Mouse (Mus musculus): ENCODE results near the gene Hinfp.
"Not testable (repeated sequence)": the region's sequence is repeated elsewhere in the genome, so short reads cannot be mapped to it uniquely, and the experiment has no call there.

Hinfp gene

DNA sequence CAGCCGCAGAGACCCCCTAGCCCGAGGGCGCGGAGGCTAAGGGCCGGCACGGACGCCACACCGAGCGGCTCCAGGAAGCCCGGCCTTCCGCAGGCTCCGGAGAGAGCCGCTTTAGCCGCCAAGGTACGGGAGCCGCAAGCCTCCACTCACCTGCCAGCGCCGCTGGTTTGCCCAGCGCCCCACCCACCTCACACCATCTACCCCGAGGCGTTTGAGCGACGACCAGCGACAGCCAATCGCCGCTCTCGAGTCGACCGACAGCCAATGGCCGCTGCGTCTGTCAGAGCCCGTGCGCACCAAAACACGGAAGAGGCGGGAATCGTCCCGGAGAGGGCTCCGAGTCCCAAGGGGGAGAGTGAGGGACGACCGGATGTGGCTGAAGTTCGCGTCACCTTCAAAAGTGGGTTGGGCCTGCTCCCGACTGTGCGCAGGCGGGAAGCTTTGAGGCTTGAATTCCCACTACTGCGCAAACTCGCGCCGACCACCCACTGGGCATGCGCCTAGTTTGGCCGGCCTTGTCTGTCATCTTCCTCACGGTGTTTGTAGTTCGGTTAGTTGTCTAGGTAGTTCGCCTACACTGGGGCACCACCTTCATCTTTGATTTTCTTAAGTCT is at the start of gene Hinfp:
Gene Hinfp (minus strand): TSS at position 206 of the 614 bp plus-strand sequence.
- peak; percentile 99 for DNase-seq (ENCODE audit: low read depth)

GRCm38 (mm10) chr9:44353142-44353541 is 47.7 kb upstream of the Hinfp start:
- no peak for DNase-seq (ENCODE audit: low read depth)

DNA sequence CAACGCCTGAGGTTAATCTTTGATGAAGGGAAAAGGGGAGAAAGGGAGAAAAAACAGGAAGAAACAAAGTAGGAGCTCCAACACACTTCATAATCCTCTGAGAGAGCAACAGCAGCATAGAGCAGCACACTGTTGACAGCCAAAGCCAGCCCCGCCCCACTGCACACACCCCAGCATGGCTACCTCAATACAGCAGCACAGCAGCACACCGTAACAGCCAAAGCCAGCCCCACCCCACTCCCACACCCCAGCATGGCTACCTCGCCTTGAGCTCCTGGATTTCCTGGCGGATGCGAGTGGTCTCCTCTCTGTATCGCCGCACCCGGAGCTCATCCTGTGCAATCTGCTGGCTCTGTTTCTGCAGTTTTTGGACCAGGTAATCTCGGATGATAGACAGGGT is 46.9 kb upstream of the Hinfp start:
- DNase-seq (ENCODE audit: low read depth) = no peak

GRCm38 (mm10) chr9:44351396-44351795 is 45.9 kb upstream of the Hinfp start:
- no peak for DNase-seq (ENCODE audit: low read depth)

DNA sequence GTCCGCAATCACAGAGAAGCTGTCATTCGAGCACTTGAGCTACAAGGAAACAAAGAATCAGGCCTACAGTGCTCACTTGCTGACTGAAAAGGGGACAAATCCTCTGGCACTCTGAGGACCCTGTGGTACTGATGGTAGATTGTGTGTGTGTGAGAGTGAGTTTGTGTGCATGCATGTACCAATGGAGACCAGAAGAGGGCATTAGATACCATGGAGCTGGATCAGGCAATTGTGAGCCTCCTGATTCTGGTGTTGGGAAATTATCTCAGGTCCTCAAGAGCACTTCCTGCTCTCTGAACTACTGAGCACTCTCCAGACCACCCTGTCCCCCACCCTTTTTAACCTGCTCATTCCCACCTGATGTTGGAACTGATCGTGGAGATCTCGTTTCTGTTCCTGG is 43.1 kb upstream of the Hinfp start:
- DNase-seq (ENCODE audit: low read depth) = no peak

DNA sequence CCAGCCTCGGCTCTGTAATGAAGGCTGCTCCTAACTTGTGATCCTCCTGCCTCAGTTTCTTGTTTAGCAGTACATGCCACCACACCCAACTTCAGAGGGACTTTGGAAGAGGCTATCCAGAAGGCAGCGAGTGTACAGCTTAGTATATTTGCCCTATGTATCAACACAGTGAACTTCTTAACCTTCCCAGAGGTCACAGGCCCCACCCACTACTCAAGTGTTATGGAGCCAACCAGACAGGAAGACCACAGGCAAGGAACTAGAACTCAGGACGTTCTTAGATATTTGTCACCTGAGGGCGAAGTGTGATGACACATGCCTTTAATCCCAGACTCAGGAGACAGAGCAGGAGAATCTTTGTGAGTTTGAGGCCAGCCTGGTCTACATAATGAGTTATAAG is 42.1 kb upstream of the Hinfp start:
- DNase-seq (ENCODE audit: low read depth) = no peak

DNA sequence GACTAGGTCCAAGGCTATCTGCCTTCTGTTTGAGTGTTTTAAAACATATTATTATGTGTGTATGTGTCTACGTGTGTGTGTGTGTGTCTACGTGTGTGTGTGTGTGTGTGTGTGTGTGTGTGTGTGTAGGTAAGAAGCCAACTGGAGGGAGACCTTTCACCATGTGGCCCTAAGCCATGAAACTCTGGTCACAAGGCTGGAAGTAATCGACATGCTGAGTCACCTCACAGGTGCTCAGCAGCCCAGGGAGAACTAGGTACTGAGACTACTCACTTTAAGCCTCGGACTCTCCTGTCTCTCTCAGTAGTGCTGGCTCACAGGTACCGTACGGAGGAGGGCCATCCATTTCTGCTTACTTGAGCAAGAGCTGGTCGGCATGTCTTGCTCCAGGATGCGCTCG is 41.7 kb upstream of the Hinfp start:
- no peak for DNase-seq (ENCODE audit: low read depth)

- no peak for DNase-seq (ENCODE audit: low read depth)
Measured at GRCm38 (mm10) chr9:44345570-44346433, 40.3 kb upstream of the Hinfp start.

GRCm38 (mm10) chr9:44343781-44344421 is 38.4 kb upstream of the Hinfp start, which contains the start of gene Hmbs:
Hmbs (minus strand) TSS chr9:44344228.
- peak; percentile 93 for DNase-seq (ENCODE audit: low read depth)

GRCm38 (mm10) chr9:44343290-44343689 is 37.8 kb upstream of the Hinfp start:
- no peak for DNase-seq (ENCODE audit: low read depth)

DNA sequence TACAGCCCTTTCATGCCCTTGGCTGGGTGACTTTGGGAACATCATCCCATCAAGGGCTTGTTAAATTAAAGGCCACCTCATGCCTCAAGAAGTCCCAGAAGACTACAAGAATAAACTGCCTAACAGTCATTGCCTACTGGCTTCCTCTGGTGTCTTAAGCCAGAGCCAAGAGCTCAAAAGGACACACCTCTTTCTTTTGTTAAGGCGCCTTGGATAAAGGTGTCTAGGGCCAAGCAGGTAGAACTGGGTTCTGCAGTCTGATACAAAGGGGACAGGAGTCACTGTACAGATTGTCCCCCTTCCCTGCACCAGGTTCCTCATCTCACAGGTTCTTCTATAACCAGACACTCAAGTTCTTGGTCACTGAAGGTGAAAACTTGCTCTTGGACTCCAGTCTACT is 37.1 kb upstream of the Hinfp start:
- no peak for DNase-seq (ENCODE audit: low read depth)

DNA sequence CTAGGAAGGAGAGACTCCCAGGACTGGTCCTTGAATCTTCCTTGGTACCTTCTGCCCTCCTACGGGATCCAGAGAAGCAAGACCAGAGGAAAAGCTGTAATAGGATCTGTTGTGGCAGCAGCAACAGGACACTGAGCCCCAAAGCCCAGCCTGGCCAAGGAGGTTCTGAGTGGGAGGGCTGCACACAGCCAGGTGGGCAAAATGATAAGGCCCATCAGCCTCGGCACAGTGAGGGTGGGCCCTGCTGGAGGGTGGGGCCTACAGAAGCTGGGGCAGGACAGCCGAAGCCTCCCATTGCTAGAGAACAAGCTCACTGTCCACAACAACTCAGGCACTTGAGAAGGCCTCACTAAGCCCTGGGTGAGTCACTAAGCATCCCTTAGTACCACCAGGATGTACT is 36.7 kb upstream of the Hinfp start:
- DNase-seq (ENCODE audit: low read depth) = no peak

GRCm38 (mm10) chr9:44341487-44341886 is 36.0 kb upstream of the Hinfp start:
- DNase-seq (ENCODE audit: low read depth) = no peak

DNA sequence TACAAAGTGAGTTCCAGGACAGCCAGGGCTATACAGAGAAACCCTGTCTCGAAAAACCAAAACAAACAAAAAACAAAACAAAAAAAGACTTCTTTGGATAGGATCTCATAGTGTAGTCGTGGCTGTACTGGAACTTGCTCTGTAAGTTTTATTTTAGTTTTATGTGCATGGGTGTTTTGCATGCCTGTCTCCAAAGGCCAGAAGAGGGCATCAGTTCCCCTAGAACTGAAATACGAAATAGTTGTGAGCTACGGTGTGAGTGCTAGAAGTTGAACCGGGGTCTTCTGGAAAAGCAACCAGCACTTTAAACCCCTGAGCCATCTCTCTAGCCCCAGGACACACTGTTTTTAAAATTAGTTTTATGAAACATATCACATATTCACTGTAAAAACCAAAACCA is 33.1 kb upstream of the Hinfp start:
- no peak for DNase-seq (ENCODE audit: low read depth)

- no peak for DNase-seq (ENCODE audit: low read depth)
Measured at GRCm38 (mm10) chr9:44337436-44338169, 32.1 kb upstream of the Hinfp start.

DNA sequence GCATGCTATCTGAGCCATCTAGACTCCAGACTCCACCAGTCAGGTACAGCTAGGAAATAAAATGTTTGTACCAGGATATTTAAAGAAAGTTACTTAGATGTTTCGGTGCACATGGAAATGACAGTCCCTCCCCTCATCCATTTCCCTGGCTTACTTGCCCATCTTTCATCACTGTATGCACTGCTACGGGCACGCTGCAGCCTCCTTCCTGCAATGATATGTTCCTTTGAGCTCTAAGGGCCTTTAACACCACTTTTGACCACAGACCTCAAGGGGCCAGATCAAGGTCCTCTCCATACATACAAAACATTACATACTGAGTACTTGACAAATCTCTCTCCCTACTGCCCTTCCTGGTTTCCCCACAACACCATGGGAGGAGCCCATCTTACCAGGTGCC is 31.5 kb upstream of the Hinfp start:
- DNase-seq (ENCODE audit: low read depth) = no peak

DNA sequence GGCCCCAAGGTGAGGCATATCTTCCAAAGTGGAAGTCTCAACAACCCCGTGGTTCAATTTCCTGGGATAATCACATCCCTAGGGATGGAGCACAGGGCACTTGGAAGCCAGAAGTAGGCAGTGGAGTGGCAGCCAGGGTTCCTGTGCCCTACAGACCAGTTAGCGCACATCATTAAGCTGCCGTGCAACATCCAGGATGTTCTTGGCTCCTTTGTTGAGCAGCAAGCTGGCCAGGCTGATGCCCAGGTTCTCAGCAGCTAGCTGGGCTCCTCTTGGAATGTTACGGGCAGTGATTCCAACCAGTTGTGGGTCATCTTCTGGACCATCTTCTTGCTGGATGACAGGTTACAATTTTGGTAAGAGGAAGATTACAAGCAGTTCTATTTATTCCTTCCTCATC is 31.0 kb upstream of the Hinfp start:
- not testable (repeated sequence) for DNase-seq (ENCODE audit: low read depth)

DNA sequence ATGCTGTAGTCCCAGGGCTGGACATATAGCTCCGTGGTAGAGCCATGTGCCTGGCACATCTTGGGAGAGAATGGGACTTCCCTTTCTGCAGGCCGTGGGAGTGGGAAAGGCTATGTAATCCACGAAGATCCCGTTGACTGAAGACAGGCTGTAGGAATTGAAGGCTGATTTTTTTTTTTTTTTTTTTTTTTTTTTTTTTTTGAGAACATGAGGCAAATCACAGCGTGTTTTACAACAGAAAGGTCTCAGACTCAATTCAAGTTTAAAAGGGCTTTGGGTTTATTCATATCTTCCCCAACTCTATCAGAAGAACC is 30.6 kb upstream of the Hinfp start:
- DNase-seq (ENCODE audit: low read depth) = no peak

- DNase-seq (ENCODE audit: low read depth) = no peak
Measured at GRCm38 (mm10) chr9:44335331-44336092, 30.0 kb upstream of the Hinfp start.

DNA sequence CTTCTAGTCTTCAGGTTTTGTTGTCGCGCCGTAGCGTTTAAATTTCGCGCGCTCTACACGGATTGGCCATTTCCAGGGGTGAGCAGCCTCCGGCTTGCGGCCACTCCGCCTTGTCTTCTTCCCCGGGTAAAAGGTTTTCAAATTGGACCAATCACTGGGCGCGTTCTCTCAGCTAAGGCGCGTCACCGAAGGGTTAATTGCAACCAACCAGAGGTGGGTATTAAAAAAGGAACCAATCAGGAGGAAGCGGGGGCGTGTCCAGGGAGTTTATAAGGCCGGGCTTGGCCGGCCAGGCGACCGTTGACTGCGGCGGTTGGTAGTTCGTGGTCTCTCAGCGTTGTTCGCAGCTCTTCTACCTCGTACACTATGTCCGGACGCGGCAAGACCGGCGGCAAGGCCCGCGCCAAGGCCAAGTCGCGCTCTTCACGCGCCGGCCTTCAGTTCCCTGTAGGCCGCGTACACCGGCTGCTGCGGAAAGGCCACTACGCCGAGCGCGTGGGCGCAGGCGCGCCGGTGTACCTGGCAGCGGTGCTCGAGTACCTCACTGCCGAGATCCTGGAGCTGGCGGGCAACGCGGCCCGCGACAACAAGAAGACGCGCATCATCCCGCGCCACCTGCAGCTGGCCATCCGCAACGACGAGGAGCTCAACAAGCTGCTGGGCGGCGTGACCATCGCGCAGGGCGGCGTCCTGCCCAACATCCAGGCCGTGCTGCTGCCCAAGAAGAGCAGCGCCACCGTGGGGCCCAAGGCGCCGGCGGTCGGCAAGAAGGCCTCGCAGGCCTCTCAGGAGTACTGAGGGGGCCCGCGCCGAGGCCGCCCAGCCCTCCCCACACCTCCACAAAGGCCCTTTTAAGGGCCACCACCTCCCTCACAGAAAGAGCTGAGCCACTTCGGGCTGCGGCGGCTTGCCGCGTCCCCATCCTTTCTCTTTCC is 29.2 kb upstream of the Hinfp start, which contains the start of gene H2afx:
Gene H2afx (plus strand): TSS at position 299 of the 935 bp plus-strand sequence.
- DNase-seq (ENCODE audit: low read depth) = peak; percentile 99

Measured in fibroblast of lung, adult 2 months (primary cell).